12 mouse cellular contexts compared by ENCODE assay signal in genomic region chr2:164966381-164966780, GRCm38 (mm10). TPM values are rescaled to one million over a fixed set of nuclear protein-coding genes. Genes with fewer than 3 reads are reported as not detected.
DNase-seq lines count a peak whose midpoint lies in the region; ATAC-seq and TF ChIP-seq lines count a peak whose summit lies in the region.
"Had no signal": no experiment of that assay in that cellular context is flagged by ENCODE, and none has a peak within 500 bp of the region (broad histone marks: within the 10 kb centered on the region; RNA-seq: fewer than 3 reads in every experiment).

No protein-coding gene starts in this region.

- 16% methylated on average over 8 of the region's 8 CpGs for WGBS in liver, adult 2 months
- 12% methylated on average over 8 of the region's 8 CpGs for WGBS in liver, embryonic 12.5 days (ENCODE audit: insufficient replicate concordance)
- WGBS in limb, embryonic 11.5 days: 16% methylated on average over 8 of the region's 8 CpGs

- peak; percentile 58 for DNase-seq in adrenal gland, postnatal 14 days
- DNase-seq in adrenal gland, adult 18-20 months (ENCODE audit: low spot score in 2 of 2): no peak
- DNase-seq in liver, adult 2 months (ENCODE audit: extremely low read depth, low read depth, low spot score): peak; percentile 12
- DNase-seq in ZHBTc4 (ENCODE audit: low read depth, low spot score): peak; percentile 68
- DNase-seq in limb, embryonic 11.5 days (ENCODE audit: low spot score): peak; percentile 83
- no peak for DNase-seq in layer of hippocampus, postnatal 10 days (ENCODE audit: low spot score in 2 of 2)
- no peak for DNase-seq in spleen, postnatal 4 days (ENCODE audit: low spot score in 2 of 2)
- DNase-seq: thymus, postnatal 25 days had no signal

- peaks cover 17% of the 10 kb centered on the region for H3K27me3 ChIP-seq in liver, adult 2 months (ENCODE audit: control insufficient read depth, insufficient read depth, low read length)
- H3K27me3 ChIP-seq in liver, embryonic 12.5 days (replicated peaks): peaks cover 97% of the 10 kb centered on the region
- peaks cover 53% of the 10 kb centered on the region for H3K27me3 ChIP-seq in limb, embryonic 11.5 days (ENCODE audit: control insufficient read depth, insufficient read depth, low read length)

- H3K9ac ChIP-seq in liver, adult 2 months (ENCODE audit: low read depth, low read length): no peak overlapping the region
- no peak overlapping the region for H3K9ac ChIP-seq in liver, embryonic 12.5 days
- no peak overlapping the region for H3K9ac ChIP-seq in limb, embryonic 11.5 days (ENCODE audit: low read length)
- H3K9ac ChIP-seq: heart, embryonic 15.5 days; limb, embryonic 12.5 days; neural tube, embryonic 13.5 days had no signal

- no peaks in the 10 kb centered on the region for H3K79me2 ChIP-seq in liver, adult 2 months (ENCODE audit: control insufficient read depth, insufficient read depth, low read length)

- H3K4me1 ChIP-seq in liver, adult 2 months (ENCODE audit: control insufficient read depth, insufficient read depth, low read length): no peaks in the 10 kb centered on the region
- peaks cover 3% of the 10 kb centered on the region for H3K4me1 ChIP-seq in liver, embryonic 12.5 days
- peaks cover 17% of the 10 kb centered on the region; the same call in 1 of the 2 replicates for H3K4me1 ChIP-seq in limb, embryonic 11.5 days (ENCODE audit: control insufficient read depth, insufficient read depth, low read length)

- no peak overlapping the region for H3K4me3 ChIP-seq in liver, adult 2 months (ENCODE audit: insufficient read depth, low read depth, low read length)
- H3K4me3 ChIP-seq in liver, embryonic 12.5 days: no peak overlapping the region
- no peak overlapping the region for H3K4me3 ChIP-seq in limb, embryonic 11.5 days (ENCODE audit: low read depth, low read length)
- H3K4me3 ChIP-seq: heart, embryonic 15.5 days; limb, embryonic 12.5 days had no signal

- H3K27ac ChIP-seq in liver, adult 2 months (replicated peaks; ENCODE audit: insufficient read depth, low read depth, low read length): no peak overlapping the region
- H3K27ac ChIP-seq in liver, embryonic 12.5 days: no peak overlapping the region
- no peak overlapping the region for H3K27ac ChIP-seq in limb, embryonic 11.5 days (replicated peaks; ENCODE audit: low read depth, low read length)
- H3K27ac ChIP-seq: heart, embryonic 15.5 days; limb, embryonic 12.5 days; neural tube, embryonic 13.5 days had no signal

- no peaks in the 10 kb centered on the region for H3K36me3 ChIP-seq in liver, adult 2 months (ENCODE audit: control insufficient read depth, insufficient read depth, low read length)
- no peaks in the 10 kb centered on the region for H3K36me3 ChIP-seq in liver, embryonic 12.5 days
- H3K36me3 ChIP-seq in limb, embryonic 11.5 days (ENCODE audit: control insufficient read depth, insufficient read depth, low read length): no peaks in the 10 kb centered on the region
- H3K36me3 ChIP-seq: heart, embryonic 15.5 days; limb, embryonic 12.5 days; neural tube, embryonic 13.5 days had no signal

- ATAC-seq in liver, embryonic 12.5 days: no peak
- ATAC-seq in limb, embryonic 11.5 days (ENCODE audit: insufficient number of reproducible peaks, low FRiP score, low TSS enrichment, low read depth): no peak

- H3K9me3 ChIP-seq in liver, embryonic 12.5 days (replicated peaks): no peaks in the 10 kb centered on the region
- H3K9me3 ChIP-seq in limb, embryonic 11.5 days (ENCODE audit: control insufficient read depth, low read length): no peaks in the 10 kb centered on the region
- H3K9me3 ChIP-seq: heart, embryonic 15.5 days; limb, embryonic 12.5 days; neural tube, embryonic 13.5 days had no signal

- TF ChIP-seq POLR2A in liver, adult 2 months (IDR thresholded peaks at IDR 0.05; ENCODE audit: extremely low read depth, insufficient read depth, low read length): no peak

- no peak for TF ChIP-seq CTCF in liver, adult 2 months (IDR thresholded peaks at IDR 0.05; ENCODE audit: low read depth, low read length)

- no peak overlapping the region for H3K4me2 ChIP-seq in liver, embryonic 12.5 days
- H3K4me2 ChIP-seq in limb, embryonic 11.5 days (ENCODE audit: low read depth, severe bottlenecking): no peak overlapping the region
- H3K4me2 ChIP-seq: heart, embryonic 15.5 days; limb, embryonic 12.5 days; neural tube, embryonic 13.5 days had no signal

RNA-seq across cellular contexts. Expression of gene Slc12a5, which starts 5.8 kb away (rescaled TPM):
- total RNA-seq in adrenal gland, postnatal 14 days (2021): 8.4 and 8.7 TPM in 2 replicates
- total RNA-seq in adrenal gland, adult 18-20 months (2021): 1 to 10 TPM; 5.2 to 9.0 TPM
- total RNA-seq in liver, adult 2 months (2014; rRNA removed): 0.46 and 0.54 TPM in 2 replicates
- polyA plus RNA-seq in liver, adult 2 months (2012; rRNA removed): 0.85 and 1.1 TPM in 2 replicates
- polyA plus RNA-seq in liver, embryonic 12.5 days (2016; fragmentation: Nextera tagmentation; extraction: Ambion mirVana): 0.50 and 0.63 TPM in 2 replicates
- 0.87 and 0.92 TPM in 2 replicates for polyA plus RNA-seq in limb, embryonic 11.5 days (2014; fragmentation: Nextera tagmentation; extraction: Ambion mirVana)
- total RNA-seq in layer of hippocampus, postnatal 10 days (2021): 100 to 1,000 TPM; 252 to 272 TPM

RNA-seq across cellular contexts. Expression of gene Mmp9, which starts 25.8 kb away (rescaled TPM):
- total RNA-seq in adrenal gland, postnatal 14 days (2021): 1.7 and 2.0 TPM in 2 replicates
- total RNA-seq in adrenal gland, adult 18-20 months (2021): 1 to 10 TPM in 1 of 2 experiments, under 1 TPM in 1; 0.89 to 2.7 TPM
- 0.20 and 0.65 TPM in 2 replicates for total RNA-seq in liver, adult 2 months (2014; rRNA removed)
- polyA plus RNA-seq in liver, adult 2 months (2012; rRNA removed): 0.55 and 0.70 TPM in 2 replicates
- polyA plus RNA-seq in liver, embryonic 12.5 days (2016; fragmentation: Nextera tagmentation; extraction: Ambion mirVana): 1.9 TPM in 2 replicates
- polyA plus RNA-seq in limb, embryonic 11.5 days (2014; fragmentation: Nextera tagmentation; extraction: Ambion mirVana): 0.21 and 0.47 TPM in 2 replicates
- total RNA-seq in layer of hippocampus, postnatal 10 days (2021): 1 to 10 TPM; 2.8 TPM

RNA-seq across cellular contexts. Expression of gene Zfp335, which starts 54.8 kb away (rescaled TPM):
- 17.3 and 19.4 TPM in 2 replicates for total RNA-seq in adrenal gland, postnatal 14 days (2021)
- total RNA-seq in adrenal gland, adult 18-20 months (2021): 10 to 100 TPM; 20.9 to 22.4 TPM
- 2.4 and 4.0 TPM in 2 replicates for total RNA-seq in liver, adult 2 months (2014; rRNA removed)
- polyA plus RNA-seq in liver, adult 2 months (2012; rRNA removed): 13.5 and 18.9 TPM in 2 replicates
- 10.5 and 11.2 TPM in 2 replicates for polyA plus RNA-seq in liver, embryonic 12.5 days (2016; fragmentation: Nextera tagmentation; extraction: Ambion mirVana)
- polyA plus RNA-seq in limb, embryonic 11.5 days (2014; fragmentation: Nextera tagmentation; extraction: Ambion mirVana): 12.1 and 16.3 TPM in 2 replicates
- total RNA-seq in layer of hippocampus, postnatal 10 days (2021): 10 to 100 TPM; 24.0 to 24.1 TPM

Comparison
In these comparisons a context has a peak if more than half of its experiments do, and no peak if none do; other contexts are left out.
1. DNase-seq: peak in adrenal gland, postnatal 14 days (single experiment), liver, adult 2 months (single experiment), ZHBTc4 (single experiment) and limb, embryonic 11.5 days (single experiment); none in adrenal gland, adult 18-20 months (0 of 2), layer of hippocampus, postnatal 10 days (0 of 2) and spleen, postnatal 4 days (0 of 2).
2. RNA of gene Slc12a5, which starts 5.8 kb away (total RNA-seq): 252 to 272 TPM in layer of hippocampus, postnatal 10 days; 5.2 to 9.0 TPM in adrenal gland, adult 18-20 months, 8.4 to 8.7 TPM in adrenal gland, postnatal 14 days and 0.46 to 0.54 TPM in liver, adult 2 months; every median in the first group is over 10 times any median in the second.